Mouse (Mus musculus) MEL-GATA-1-ER (cell line): ENCODE measurements around the gene Rad54l2.

Source experiments
- DNase-seq: peaks from one replicate; pipeline ENCODE4 v3.0.0-alpha.2; 2012; ENCODE audit warnings: low read depth; ENCODE audit errors: extremely low read depth

Rad54l2 gene

DNA sequence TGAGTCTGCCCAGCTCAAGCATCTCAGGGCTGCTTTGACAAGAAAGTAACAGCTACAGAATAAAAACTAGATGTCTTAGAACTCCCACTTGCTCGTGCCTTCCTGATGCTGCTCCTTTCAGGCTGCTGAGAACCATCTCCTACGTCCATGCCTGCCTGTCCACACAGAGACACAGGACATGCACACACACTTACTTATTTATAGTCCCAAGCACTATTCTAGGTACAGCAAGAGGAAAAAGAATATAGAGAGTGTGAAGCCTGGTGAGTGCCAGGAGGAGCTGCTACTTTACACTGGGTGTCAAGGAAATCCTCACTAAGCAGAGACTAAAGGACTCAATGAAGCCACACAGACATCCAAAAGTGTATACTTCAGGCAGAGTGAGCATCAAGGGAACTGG, 34.7 kb downstream of the Rad54l2 start:
- DNase-seq = no peak

GRCm38 (mm10) chr9:106752135-106752534, 36.9 kb downstream of the Rad54l2 start:
- DNase-seq = no peak

DNA sequence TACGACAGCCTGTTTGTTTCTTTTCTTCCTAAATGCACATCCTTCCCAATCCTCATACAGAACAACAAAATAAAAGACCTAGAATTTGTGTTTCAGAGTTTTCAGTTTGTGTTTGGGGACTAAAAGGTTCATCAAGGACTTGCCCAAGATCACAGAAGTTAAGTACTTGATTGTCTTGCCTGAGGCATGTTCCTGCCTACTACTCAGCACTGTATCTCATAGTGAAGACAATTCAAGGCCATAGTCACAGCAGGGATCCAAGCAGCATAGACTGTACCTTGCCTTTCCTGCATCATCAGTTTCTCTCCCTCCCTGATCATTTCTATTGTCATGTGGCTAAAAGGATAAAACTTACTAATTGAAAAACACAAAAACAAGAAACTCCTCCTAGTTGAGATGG, 49.0 kb downstream of the Rad54l2 start:
- no peak for DNase-seq

DNA sequence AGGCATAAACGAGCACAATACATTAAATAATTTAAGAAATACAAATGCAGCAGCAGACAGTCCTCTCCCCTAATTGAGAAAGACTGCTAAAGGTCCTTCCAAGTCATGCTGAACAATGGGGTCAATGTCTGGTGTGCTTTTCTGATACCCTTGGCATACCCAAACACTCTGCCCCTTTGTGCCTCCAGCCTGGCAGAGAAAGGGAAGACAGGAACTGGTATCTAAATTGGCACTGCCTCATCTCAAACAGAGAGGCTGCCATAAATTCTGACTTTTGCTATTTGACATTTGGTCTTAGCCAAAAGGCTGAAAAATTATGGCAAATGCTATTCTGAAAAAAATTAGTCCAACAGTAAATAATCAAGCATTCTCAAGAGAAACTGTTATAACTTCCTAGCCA, 49.9 kb downstream of the Rad54l2 start:
- DNase-seq = no peak

GRCm38 (mm10) chr9:106738199-106738985, 50.6 kb downstream of the Rad54l2 start:
- no peak for DNase-seq

DNA sequence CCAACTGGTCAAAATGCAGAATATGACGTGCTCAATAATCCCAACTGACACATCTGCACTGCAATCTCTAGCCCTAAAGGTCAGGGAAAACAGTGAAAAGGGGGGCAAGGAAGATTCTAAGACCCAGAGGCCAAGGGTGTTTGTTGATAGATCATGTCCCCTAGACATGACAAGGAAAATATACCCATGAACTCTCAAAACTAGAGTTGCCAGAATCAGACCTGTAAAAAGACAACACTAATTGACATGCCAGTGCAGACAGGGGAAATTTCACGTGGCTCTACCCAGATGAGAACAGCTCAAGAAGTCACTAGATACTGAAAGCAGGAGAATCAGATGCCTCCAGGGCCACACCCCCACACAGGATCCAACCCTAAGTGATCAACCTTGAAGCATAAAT, 55.3 kb downstream of the Rad54l2 start:
- DNase-seq = no peak

GRCm38 (mm10) chr9:106729416-106729815, 59.6 kb downstream of the Rad54l2 start:
- DNase-seq = no peak

DNA sequence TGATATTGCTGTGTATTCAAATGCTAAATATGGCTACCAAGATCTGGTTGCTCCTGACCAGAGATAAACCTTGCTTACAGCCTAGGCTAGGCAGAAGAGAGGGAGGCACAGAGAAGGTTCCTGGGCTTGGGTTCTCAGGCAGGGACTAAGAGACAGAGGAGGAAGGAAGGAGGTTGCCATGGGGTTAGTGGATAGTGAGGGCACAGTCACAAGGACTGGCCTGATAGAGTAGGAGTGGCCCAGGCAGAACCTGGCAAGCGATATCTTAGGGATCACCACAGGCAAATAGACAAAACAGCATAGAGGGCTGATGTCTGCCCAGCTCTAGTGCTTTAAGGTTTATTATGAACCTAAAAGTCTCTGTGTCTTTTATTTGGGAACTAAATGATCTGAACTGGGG, 62.1 kb downstream of the Rad54l2 start:
- peak; percentile 46 for DNase-seq

GRCm38 (mm10) chr9:106725435-106725834, 63.6 kb downstream of the Rad54l2 start:
- DNase-seq = no peak

DNA sequence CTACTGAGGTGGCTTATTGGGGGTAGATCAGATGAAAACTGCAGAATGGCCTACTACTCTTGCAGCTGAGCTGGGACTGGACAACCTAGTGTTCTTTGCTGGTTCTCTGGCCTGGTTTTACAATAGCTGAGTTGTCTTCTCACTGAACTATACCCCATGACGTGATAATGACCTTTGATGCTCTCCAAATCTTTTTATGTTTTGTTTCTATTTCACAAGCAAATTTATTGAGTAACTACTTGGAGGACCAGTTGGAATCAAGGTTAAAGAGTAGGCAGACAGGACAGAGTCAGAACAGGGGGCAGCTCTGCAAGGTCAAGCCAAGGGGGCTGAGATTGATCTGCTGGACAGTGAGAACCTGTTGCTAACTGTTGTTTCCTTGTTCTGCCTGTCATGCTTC, 64.1 kb downstream of the Rad54l2 start:
- DNase-seq = no peak

GRCm38 (mm10) chr9:106716729-106717128, 72.3 kb downstream of the Rad54l2 start:
- DNase-seq = no peak

GRCm38 (mm10) chr9:106716232-106716631, 72.8 kb downstream of the Rad54l2 start:
- DNase-seq = no peak

- DNase-seq = no peak
These were observed 76.5 kb downstream of the Rad54l2 start for GRCm38 (mm10) chr9:106712470-106712869.

DNA sequence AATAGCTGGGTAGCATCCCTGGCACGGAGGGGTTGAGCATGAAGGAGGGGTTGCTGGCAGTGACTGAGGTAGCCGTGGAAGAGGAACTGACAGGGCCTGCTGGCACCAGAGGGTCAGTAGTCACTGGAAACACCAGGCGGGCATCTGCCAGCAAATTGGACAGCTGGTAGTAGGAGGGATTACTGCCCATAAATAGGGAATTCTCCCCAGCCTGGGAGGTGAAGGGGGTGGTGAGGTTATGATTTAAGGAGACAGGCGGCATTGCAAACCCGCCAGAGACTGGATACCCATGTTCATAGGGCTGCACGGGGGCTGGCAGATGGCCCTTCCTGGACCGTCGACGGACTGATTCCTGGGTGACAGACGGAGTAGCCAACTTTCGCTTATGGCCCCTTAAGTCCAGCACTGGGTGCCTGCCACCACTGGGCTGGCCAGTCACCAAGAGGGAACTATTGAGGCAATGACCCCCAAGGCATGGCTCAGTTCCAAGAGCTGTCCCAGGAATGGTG, 96.0 kb downstream of the Rad54l2 start:
- no peak for DNase-seq

DNA sequence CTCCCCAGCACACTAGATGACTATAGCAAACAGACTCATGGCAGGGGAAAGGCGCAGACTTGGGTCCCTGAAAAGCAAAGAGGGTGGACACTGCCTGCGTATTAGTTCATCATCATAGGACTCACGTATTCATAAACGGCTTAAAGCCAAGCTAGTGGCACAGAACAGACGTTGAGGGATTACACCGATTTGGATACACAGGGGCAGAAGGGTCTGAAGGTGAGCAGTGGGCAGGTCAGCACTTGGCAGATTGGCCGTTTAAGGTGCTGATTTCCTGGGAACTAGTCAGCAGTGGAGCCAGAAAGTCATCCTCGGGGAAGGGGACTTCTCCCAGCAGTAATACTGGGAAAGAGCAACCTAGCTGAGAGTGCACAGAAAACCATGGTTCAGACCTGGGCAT, 100.2 kb downstream of the Rad54l2 start:
- DNase-seq = no peak

GRCm38 (mm10) chr9:106686983-106687650, 101.9 kb downstream of the Rad54l2 start:
- peak; percentile 59 for DNase-seq

DNA sequence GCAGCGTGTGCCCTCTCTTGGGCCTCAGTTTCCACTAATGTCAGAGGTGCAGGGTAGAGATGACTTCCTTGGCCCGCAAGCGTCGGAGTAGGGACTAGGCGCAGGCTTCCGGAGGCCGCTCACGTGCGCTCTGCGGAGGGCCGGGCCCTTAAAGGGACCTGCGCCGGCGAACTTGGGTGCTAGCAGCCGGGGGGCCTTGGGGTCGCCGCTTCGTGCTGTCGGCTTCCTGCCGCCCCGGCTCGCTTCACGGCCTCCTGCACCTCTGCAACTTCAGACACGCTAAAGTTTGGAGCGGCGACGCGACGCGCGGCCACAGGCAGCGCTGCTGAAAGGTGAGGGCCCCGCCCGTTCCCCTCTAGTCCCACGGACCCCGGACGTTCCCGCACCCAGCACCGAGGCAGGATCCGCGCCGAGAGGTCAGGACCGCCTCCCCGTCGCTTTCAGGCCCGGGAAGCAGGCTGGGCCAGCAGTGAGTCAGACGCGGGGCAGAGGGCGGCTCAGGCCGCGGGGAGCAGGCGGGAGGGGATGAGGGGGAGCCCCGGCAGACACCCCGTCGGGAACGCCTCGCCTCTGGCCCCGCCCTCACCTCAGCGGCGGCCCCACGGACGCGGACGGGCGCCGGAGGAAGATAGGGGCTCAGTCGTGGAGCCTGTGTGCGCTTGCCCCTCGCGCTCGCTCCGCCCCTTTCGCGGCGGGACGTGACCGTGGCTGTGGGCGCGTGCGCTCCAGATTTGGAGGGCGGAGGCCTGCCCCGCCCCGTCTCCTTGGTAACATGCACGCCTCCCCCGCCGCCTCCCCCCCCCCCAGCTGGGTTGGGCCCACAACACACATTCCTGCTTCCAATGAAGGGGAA, 103.5 kb downstream of the Rad54l2 start, which contains the start of gene Tex264:
Gene Tex264, minus strand, starts transcription at position 679 of the 853 bp plus-strand sequence.
- peak; percentile 22 for DNase-seq

- DNase-seq = no peak
These were observed 104.1 kb downstream of the Rad54l2 start for GRCm38 (mm10) chr9:106684918-106685248.

DNA sequence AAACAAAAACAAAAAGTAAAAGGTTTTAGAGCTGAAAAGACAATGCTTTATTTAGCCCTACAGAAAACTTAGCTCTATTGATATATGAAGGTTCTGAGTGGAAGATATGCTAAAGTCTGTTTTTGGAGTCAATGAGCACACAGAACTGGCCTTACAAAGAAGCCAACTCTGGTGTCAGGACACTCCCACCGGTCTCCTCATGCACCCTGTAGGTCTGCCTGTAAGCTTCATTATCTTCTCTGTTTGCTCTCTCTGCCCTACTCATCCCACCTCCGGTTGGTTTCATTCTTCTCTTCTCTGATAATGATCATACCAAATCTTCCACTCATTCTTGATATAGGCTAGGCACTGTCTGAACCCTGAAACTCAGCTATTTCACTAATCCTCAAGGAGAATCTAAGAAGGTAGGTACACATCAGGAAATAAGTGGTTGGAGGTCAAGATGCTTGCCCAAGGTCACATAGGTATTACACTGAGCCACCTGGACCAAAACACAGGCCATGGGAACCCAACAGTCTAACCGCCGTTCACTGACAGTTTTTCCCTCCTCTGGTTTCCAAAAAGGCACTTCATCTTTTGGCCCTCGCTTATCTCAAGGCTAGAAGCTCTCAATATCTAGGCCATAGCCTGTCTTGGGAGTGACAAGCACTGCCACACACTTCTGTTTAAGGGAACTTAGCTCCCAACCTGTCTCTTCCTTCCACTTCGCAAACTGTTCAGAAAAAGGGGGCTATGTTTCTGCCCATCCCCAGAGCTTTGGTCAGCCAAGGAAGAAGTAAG, 104.7 kb downstream of the Rad54l2 start:
- DNase-seq = peak; percentile 55

DNA sequence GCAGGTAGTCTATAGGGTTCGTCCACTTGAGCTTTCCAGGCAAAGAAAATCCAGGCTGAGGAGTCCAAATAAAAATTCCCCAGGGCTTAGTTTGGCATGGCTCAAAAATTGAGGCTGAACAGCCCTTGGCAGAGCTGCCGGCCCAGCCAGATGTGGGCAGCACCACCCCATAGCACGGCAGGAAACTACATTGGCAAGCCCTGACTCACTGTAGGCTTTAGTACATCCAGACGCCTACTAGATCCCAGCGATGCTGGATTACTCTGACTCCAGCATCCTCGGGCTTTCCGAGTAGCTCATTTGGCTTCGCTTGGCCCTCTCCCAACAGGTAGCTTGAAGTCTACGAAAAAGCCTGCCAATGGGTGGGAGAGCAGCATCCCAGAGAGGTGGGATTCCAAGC, 108.0 kb downstream of the Rad54l2 start:
- no peak for DNase-seq

DNA sequence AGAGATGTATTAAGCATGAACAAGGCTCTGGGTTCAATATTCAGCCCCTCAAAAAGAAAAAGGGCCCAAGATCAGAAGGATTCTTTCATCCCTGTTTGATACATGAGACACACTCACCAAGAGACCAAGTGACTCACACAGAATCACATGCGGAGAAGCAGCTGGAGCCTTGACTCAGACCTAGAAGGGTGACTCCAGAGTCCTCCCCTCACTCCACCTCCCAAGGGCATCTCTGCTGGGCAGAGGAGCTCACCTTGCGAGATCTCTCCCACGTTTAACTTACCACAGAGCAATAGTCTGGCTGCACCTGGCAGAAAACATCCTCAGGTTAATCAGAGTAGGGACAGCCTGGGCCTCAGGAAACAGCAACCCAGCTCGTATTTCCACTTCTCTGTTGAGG, 110.8 kb downstream of the Rad54l2 start:
- no peak for DNase-seq
